Mouse (Mus musculus) lung, adult 2 months (tissue): ENCODE data around the gene Cda. TPM values are rescaled to one million over a fixed set of nuclear protein-coding genes. Genes with fewer than 3 reads are reported as not detected.
A peak's percentile ranks its signal among the peaks of the same experiment; 100 is the strongest.

Experiments used
- DNase-seq: peaks from one replicate; pipeline ENCODE4 v3.0.0; 2022
- H3K4me1 ChIP-seq: fragments of 200-500 bp; 2 replicates; pipeline ENCODE4 v1.6.1; 2011; ENCODE audit warnings: low read length; ENCODE audit not compliant: control insufficient read depth, insufficient read depth
- H3K4me3 ChIP-seq: fragments of 200-500 bp; replicated peaks from 2 replicates; pipeline ENCODE3; 2011; ENCODE audit warnings: low read depth, mild to moderate bottlenecking, control low read depth, low read length; ENCODE audit errors: extremely low read depth
- CTCF ChIP-seq: fragments of 200-500 bp; IDR thresholded peaks from 2 replicates; pipeline ENCODE4 v1.5.1; 2011; ENCODE audit warnings: mild to moderate bottlenecking, low read length, control low read depth; ENCODE audit not compliant: insufficient read depth
- POLR2A ChIP-seq: fragments of 200-500 bp; IDR thresholded peaks from 2 replicates; pipeline ENCODE4 v1.6.1; 2011; ENCODE audit warnings: low read depth, mild to moderate bottlenecking, control low read depth, low read length, borderline replicate concordance; ENCODE audit errors: extremely low read depth
- WGBS: fragments of 180-500 bp; shearing (Covaris S2); methylation state at CpG from one replicate; pipeline ENCODE4 v1.1.7; 2018; 5-methylcytosine and 5-hydroxymethylcytosine counted together
- polyA plus RNA-seq: library from polyadenylated mRNA; depleted of rRNA; stranded (reverse); fragments of >200 nt; gene quantifications from 2 replicates; pipeline ENCODE4 v1.2.3, GENCODE M21; 2012

Cda gene
- polyA plus RNA-seq, 1 experiment, result 2.6 TPM

DNA sequence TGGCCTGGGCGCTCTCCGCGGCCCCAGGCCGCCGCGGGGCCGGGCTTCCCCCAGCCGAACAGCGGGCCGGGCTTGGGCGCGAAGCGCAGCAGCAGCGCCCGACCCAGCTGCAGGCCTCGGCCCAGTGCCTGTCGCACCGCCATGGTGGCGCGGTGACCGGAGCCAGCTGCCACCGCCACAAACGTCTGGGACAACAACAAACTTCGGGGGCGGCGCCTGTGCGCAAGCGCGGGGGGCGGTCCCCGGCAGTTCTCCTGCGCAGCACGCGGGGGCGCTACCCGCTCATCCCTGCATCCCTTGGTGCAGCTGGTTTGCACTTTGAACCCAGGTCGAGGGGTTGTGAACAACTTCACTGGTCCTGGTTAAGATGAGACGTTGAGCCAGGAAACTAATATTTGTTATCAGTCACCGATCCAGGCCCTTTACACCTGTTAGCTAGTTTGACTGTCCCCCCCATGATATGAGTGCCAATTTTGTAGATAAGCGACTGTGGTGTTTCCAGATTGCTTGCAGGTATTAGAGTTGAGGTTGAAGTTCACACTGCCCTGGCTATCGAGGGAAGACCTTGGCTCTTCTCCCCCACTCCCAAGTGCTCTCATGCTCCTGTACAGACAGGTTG is 41.6 kb downstream of the Cda start, which contains the start of gene Pink1:
Gene Pink1 (minus strand): TSS at position 231 of the 619 bp plus-strand sequence.
- TF ChIP-seq CTCF (peak; percentile 74), POLR2A (peak; percentile 84; the same call in 1 of the 2 replicates)
- peak within 1 kb of the TSS; percentile 73 for H3K4me3 ChIP-seq
- H3K4me1 ChIP-seq, result peaks cover 10% of the 10 kb centered on the region
- WGBS, result 2% methylated on average over 41 of the region's 41 CpGs
- peak; percentile 93 for DNase-seq

DNA sequence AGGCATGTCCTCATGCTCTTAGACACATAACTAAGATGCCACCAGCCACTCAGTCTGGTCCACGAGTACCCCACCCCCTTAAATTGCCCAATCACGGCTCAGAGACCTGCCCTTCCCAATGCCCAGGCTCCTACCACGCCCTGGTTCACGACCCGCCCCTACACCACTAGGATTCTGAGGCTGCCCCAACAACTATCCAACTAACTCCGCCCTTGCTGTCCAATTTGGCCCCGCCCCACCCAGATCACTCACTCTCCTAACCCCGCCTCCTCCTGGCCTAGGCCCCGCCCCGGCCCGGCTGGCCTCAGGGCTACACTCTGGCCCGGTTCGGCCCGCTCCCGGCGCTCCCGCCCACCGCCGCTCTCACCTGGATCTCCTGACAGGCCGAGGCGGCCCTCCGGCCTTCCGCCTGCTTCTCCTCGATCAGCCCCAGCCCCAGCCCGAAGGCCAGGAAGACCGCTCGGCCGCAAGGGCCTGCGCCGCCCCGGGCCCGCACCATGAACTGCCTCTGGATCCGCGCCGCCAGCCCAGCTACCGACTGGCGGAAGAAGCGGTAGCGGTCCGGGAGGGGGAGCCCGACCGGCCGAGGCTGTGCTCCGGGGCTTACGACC is 42.2 kb downstream of the Cda start:
- WGBS, result under 1% methylated on average over 44 of the region's 45 CpGs
- H3K4me3 ChIP-seq, result peak overlapping the region; percentile 73
- DNase-seq, result peak; percentile 99

DNA sequence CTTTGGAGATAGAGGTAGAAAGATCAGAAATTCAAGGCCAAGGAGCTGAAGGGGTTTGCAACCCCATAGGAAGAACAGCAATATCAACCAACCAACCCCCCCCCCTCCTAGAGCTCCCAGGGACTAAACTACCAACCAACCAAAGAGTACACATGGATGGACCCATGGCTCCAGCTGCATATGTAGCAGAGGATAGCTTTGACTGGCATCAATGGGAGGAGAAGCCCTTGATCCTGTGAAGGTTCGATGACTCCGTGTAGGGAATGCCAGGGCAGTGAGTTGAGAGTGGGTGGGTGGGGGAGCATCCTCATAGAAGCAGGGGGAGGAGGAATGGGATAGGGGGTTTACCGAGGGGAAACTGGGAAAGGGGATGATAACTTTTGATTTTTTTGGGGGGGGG is 43.3 kb downstream of the Cda start:
- Histone ChIP-seq H3K4me3 (no peak overlapping the region), H3K4me1 (peaks cover 10% of the 10 kb centered on the region)
- DNase-seq, result no peak
- WGBS, result 81% methylated on average over 3 of the region's 3 CpGs
- TF ChIP-seq CTCF (no peak), POLR2A (no peak)

More for the DNA sequence above, 42.2 kb downstream of the Cda start:
- H3K4me1 ChIP-seq, result peaks cover 10% of the 10 kb centered on the region
- peak; percentile 67; the same call in 1 of the 2 replicates for TF ChIP-seq POLR2A
- TF ChIP-seq CTCF, result no peak

DNA sequence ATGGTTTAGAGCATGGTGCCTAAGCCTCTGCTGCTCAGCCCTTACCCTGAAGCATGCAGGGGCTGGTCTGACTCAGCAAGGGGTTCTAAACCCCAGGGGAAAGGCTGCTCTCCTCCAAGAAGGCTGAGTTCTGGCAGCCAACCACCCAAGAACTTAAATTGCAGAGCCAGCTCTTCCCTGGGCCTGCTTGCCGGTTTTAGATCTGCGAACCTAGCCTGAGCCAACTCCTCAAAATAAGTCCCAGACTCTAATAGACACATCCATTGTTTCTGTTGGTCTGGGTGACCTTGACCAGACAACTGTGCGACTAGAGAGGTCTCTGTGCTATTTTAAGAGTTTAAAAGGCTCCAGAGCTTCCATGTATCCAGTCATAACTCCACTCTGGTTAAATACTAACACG is 44.0 kb downstream of the Cda start:
- WGBS, result 27% methylated on average over 4 of the region's 4 CpGs
- DNase-seq, result no peak
- TF ChIP-seq POLR2A, result no peak
- no peak for TF ChIP-seq CTCF
- H3K4me3 ChIP-seq, result no peak overlapping the region
- peaks cover 12% of the 10 kb centered on the region for H3K4me1 ChIP-seq

DNA sequence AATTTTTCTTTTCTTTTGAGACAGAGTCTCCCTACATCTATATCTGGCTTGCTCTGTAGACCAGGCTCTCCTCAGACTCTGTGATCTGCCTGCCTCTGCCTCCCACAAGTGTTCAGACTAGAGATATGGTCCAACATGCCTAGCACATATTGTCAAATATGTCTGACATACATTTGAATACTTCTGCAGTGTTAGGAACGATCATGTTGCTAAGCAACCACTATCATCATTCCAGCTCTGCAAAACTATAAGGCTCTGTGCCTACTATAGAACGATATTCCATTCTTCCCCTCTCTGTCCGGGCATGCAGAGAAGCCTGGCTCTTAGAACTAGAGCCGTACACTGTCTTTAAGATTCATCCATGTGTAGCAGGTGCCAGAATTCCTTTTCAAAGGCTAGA is 45.1 kb downstream of the Cda start:
- Histone ChIP-seq H3K4me3 (no peak overlapping the region), H3K4me1 (peaks cover 12% of the 10 kb centered on the region)
- no peak for DNase-seq
- TF ChIP-seq POLR2A, result no peak
- 68% methylated on average over 4 of the region's 4 CpGs for WGBS

DNA sequence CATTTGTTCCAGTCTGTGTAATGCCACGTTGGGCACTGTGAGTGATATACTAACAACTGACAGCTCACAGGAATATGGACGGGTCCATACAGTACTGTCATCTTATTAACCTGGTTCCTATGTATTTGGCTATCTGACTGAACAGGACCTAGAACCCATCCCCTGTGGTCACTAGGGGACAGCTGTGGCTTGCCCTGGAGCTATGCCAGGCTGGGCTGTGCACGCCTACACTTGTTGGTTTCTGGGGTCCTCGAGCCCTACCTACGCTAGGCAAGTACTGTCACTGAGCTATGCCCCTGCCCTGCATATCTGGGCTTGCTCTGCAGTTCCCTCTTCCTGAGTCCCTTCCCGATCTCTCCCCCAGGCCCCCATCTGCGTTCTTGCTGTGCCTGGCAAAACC is 46.3 kb downstream of the Cda start:
- no peak for DNase-seq
- Histone ChIP-seq H3K4me1 (peaks cover 12% of the 10 kb centered on the region), H3K4me3 (no peak overlapping the region)
- TF ChIP-seq CTCF (no peak), POLR2A (no peak)
- WGBS, result 65% methylated on average over 7 of the region's 7 CpGs

DNA sequence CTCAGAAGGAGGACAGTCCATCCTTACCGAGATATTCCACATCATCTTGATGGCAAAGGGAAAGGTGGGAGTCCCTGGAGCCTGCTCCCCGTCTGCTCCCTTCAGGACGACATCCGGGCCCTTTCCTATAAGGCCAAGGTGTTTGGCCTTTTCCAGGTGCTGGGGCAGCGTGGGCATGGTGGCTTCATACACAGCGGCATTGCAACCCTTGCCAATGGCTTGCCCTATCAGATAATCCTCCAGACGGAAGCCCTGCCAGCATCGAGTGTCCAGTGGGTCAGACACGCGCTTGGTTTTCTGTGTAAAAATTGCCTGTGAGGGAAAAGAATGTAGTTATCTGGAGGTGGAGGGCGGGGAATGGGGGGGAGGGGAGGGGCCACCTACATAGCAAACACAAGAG is 47.1 kb downstream of the Cda start:
- WGBS, result 55% methylated on average over 11 of the region's 11 CpGs
- DNase-seq, result no peak
- no peak overlapping the region for H3K4me3 ChIP-seq
- TF ChIP-seq POLR2A (no peak), CTCF (no peak)
- H3K4me1 ChIP-seq, result peaks cover 9% of the 10 kb centered on the region

DNA sequence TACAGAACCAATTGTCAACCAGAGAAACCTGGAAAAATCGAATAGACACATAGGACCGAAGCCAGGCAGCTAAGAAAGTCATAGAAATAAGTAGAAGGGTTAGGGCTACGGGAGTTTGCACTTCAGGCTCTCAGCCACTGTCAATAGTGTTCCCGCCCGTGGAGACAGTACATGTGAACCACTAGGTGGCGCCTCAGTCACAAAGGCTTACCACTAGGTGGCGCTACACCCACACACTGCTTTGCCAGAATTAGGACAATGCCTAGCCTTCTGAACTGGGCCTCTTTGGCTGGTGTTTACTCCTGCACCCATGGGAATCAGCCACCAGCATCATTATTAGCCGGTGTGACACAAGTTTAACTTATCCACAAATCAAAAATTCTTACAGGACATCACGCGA is 48.3 kb downstream of the Cda start:
- Histone ChIP-seq H3K4me1 (peaks cover 9% of the 10 kb centered on the region), H3K4me3 (no peak overlapping the region)
- no peak for TF ChIP-seq POLR2A
- TF ChIP-seq CTCF, result peak; percentile 100
- DNase-seq, result peak; percentile 84
- WGBS, result 26% methylated on average over 10 of the region's 10 CpGs

DNA sequence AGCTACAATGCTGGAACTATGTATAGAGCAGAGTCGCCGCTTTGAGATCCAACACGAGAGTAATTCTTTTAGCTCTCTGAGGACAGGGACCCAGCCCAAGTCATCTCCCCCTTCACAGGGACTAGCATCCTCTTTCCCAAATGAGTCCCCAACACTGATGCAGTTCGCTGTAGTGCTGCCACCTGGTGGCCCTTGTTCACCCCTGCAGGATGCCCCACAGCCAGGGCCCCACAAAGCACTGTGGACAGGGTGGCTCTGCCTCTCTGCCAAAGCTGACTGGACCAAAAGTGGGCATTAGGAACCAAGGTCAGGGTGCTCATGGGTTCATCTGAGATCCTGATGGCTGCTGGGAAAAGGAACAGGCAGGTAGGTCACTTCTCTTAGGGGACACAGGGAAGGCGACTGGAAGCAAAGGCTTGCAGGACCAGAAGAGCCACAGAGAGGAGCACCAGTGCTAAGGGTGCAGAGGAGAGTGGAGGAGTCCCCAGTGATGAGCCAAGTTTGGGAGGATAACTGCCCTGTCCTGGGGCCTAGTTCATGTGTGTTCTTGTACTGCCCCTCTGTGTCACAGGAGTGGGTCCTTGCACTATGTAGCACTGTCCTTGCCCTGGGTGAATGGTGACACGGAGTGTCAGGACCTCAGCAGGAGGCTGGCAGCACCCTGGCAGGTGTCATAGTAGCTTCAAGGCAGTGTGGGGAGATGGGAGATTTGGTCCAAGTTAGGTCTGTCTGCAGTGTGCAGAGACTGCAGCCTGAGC is 49.1 kb downstream of the Cda start:
- peak; percentile 53 for DNase-seq
- 56% methylated on average over 6 of the region's 6 CpGs for WGBS

More for the DNA sequence above, 49.1 kb downstream of the Cda start:
- no peak overlapping the region for H3K4me3 ChIP-seq
- H3K4me1 ChIP-seq, result peaks cover 6% of the 10 kb centered on the region
- peak; percentile 76 for TF ChIP-seq CTCF
- no peak for TF ChIP-seq POLR2A
